22 mouse cellular contexts compared by ENCODE assay signal in the genomic region with DNA sequence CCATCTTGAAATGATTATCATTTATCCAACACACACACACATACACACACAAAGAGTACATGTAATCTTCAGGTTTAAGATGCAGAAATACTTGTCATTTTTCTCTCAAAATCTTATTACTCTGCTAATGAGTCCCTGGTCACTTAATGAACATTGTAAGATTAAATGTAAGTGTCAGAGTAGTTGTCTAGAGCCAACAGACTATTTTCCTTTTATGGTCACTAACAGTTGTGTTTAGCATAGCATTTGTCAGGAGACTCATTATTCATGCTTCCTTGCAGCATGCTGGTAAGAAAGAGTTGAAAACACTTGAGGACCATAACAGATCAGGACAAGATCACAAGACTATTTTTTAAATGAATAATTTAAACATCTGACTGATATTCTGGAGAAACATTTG.
A peak's percentile ranks its signal among the peaks of the same experiment; 100 is the strongest.
DNase-seq lines count a peak whose midpoint lies in the region; ATAC-seq and TF ChIP-seq lines count a peak whose summit lies in the region.
"Had no signal": no experiment of that assay in that cellular context is flagged by ENCODE, and none has a peak within 500 bp of the region (broad histone marks: within the 10 kb centered on the region; RNA-seq: fewer than 3 reads in every experiment).

No protein-coding gene starts in this region.

- H3K27ac ChIP-seq in kidney, embryonic 14.5 days (ENCODE audit: low read depth, low read length): no peak overlapping the region
- H3K27ac ChIP-seq in kidney, embryonic 15.5 days: no peak overlapping the region
- no peak overlapping the region for H3K27ac ChIP-seq in kidney, embryonic 16.5 days (ENCODE audit: low read length)
- H3K27ac ChIP-seq in kidney, postnatal 0 days: no peak overlapping the region

- no peak overlapping the region for H3K4me3 ChIP-seq in kidney, embryonic 14.5 days (ENCODE audit: low read length)
- no peak overlapping the region for H3K4me3 ChIP-seq in kidney, embryonic 15.5 days (replicated peaks)
- no peak overlapping the region for H3K4me3 ChIP-seq in kidney, embryonic 16.5 days (ENCODE audit: low read length)
- H3K4me3 ChIP-seq in kidney, postnatal 0 days (replicated peaks; ENCODE audit: low read depth, low read length): no peak overlapping the region

- H3K9me3 ChIP-seq in kidney, embryonic 14.5 days (ENCODE audit: control insufficient read depth, low read length): no peaks in the 10 kb centered on the region
- no peaks in the 10 kb centered on the region for H3K9me3 ChIP-seq in kidney, embryonic 15.5 days (replicated peaks)
- H3K9me3 ChIP-seq in kidney, embryonic 16.5 days (ENCODE audit: low read length): no peaks in the 10 kb centered on the region
- no peaks in the 10 kb centered on the region for H3K9me3 ChIP-seq in kidney, postnatal 0 days (replicated peaks; ENCODE audit: low read length)
- H3K9me3 ChIP-seq: G1E had no signal

- peak; percentile 64; the same call in 1 of the 2 replicates for ATAC-seq in kidney, embryonic 14.5 days (ENCODE audit: low FRiP score, low TSS enrichment)
- peak; percentile 56; the same call in 1 of the 2 replicates for ATAC-seq in kidney, embryonic 15.5 days (replicated peaks; ENCODE audit: low FRiP score)
- ATAC-seq in kidney, embryonic 16.5 days (ENCODE audit: low FRiP score, low TSS enrichment): peak; percentile 51; the same call in 1 of the 2 replicates
- no peak for ATAC-seq in kidney, postnatal 0 days (replicated peaks; ENCODE audit: low FRiP score, low read depth)
- ATAC-seq: activated CD4-positive, CD25-positive, alpha-beta regulatory T cell, adult 4 months; CD4-positive, CD25-positive, alpha-beta regulatory T cell, adult 4 months; Patski had no signal

- no peaks in the 10 kb centered on the region for H3K27me3 ChIP-seq in kidney, embryonic 14.5 days (ENCODE audit: control insufficient read depth, insufficient read depth, low read length)
- H3K27me3 ChIP-seq in kidney, embryonic 15.5 days: no peaks in the 10 kb centered on the region
- no peaks in the 10 kb centered on the region for H3K27me3 ChIP-seq in kidney, embryonic 16.5 days (ENCODE audit: insufficient read depth, low read length)
- H3K27me3 ChIP-seq in kidney, postnatal 0 days (ENCODE audit: insufficient read depth, low read length): no peaks in the 10 kb centered on the region
- H3K27me3 ChIP-seq: CH12.LX, Patski had no signal

- H3K9ac ChIP-seq in kidney, embryonic 14.5 days (ENCODE audit: low read depth, low read length): no peak overlapping the region
- no peak overlapping the region for H3K9ac ChIP-seq in kidney, embryonic 15.5 days
- no peak overlapping the region for H3K9ac ChIP-seq in kidney, embryonic 16.5 days (replicated peaks; ENCODE audit: low read length)
- H3K9ac ChIP-seq in kidney, postnatal 0 days (ENCODE audit: low read depth, low read length): no peak overlapping the region

- no peak for DNase-seq in kidney, postnatal 4 days
- DNase-seq in kidney, adult 9 months: no peak
- no peak for DNase-seq in kidney, adult 8-10 months
- peak; percentile 51 for DNase-seq in kidney, postnatal 0 days (ENCODE audit: low spot score)
- DNase-seq in kidney, adult 18-20 months: no peak
- DNase-seq: adrenal gland, adult 2 months; adrenal gland, adult 8-10 months; adrenal gland, postnatal 10 days; adrenal gland, postnatal 14 days; adrenal gland, postnatal 25 days; adrenal gland, postnatal 36 days; B cell, adult 2 months; cerebellum, adult 11 months; cerebellum, adult 11-12 months had no signal

- H3K4me2 ChIP-seq in kidney, embryonic 14.5 days (replicated peaks; ENCODE audit: low read depth, low read length): no peak overlapping the region
- no peak overlapping the region for H3K4me2 ChIP-seq in kidney, embryonic 15.5 days
- H3K4me2 ChIP-seq in kidney, embryonic 16.5 days (replicated peaks; ENCODE audit: low read depth, low read length): no peak overlapping the region
- H3K4me2 ChIP-seq in kidney, postnatal 0 days (ENCODE audit: low read length): no peak overlapping the region

- no peaks in the 10 kb centered on the region for H3K4me1 ChIP-seq in kidney, embryonic 14.5 days (ENCODE audit: control insufficient read depth, insufficient read depth, low read length)
- no peaks in the 10 kb centered on the region for H3K4me1 ChIP-seq in kidney, embryonic 15.5 days
- H3K4me1 ChIP-seq in kidney, embryonic 16.5 days (ENCODE audit: insufficient read depth, low read length): no peaks in the 10 kb centered on the region
- no peaks in the 10 kb centered on the region for H3K4me1 ChIP-seq in kidney, postnatal 0 days (replicated peaks; ENCODE audit: insufficient read depth, low read length)

- no peak for TF ChIP-seq CTCF in kidney, postnatal 0 days (IDR thresholded peaks at IDR 0.05; ENCODE audit: low read depth)

- H3K36me3 ChIP-seq in kidney, embryonic 14.5 days (ENCODE audit: control insufficient read depth, insufficient read depth, low read length): no peaks in the 10 kb centered on the region
- H3K36me3 ChIP-seq in kidney, embryonic 15.5 days: no peaks in the 10 kb centered on the region
- H3K36me3 ChIP-seq in kidney, embryonic 16.5 days (ENCODE audit: insufficient read depth, low read length): no peaks in the 10 kb centered on the region
- H3K36me3 ChIP-seq in kidney, postnatal 0 days (ENCODE audit: insufficient read depth, low read length): no peaks in the 10 kb centered on the region
- H3K36me3 ChIP-seq: G1E had no signal
